Comparison of ENCODE assay signal across 11 mouse cellular contexts in the genomic region with DNA sequence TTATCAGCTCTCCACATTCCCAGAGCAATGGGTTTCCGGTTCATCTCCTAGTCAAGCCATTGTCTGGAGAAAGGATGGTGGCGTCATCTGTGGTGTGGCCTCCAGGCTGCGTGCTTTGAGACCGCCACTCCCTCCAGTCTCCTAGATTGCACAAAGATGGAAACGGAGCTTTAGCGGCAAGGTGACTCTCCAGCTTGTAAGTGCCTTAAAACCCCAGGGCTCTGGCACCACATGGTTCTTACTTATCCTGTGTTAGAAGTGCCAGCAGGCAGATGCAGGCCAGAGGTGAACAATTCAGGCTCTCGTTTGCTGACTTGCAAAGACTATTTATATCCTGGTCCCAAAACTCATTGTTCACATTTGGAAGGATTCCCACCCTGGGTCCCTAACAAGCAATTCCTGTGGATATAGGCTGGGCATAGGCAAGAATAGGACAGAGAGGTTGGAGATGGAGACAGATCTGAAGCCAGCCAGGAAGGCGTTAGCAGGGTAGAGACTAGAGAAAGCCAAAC. TPM values are rescaled to one million over a fixed set of nuclear protein-coding genes. Genes with fewer than 3 reads are reported as not detected.
A peak's percentile ranks its signal among the peaks of the same experiment; 100 is the strongest.
DNase-seq lines count a peak whose midpoint lies in the region; ATAC-seq and TF ChIP-seq lines count a peak whose summit lies in the region.
"Had no signal": no experiment of that assay in that cellular context is flagged by ENCODE, and none has a peak within 500 bp of the region (broad histone marks: within the 10 kb centered on the region; RNA-seq: fewer than 3 reads in every experiment).

No protein-coding gene starts in this region.

- H3K9ac ChIP-seq in neural tube, embryonic 13.5 days: no peak overlapping the region; the same call in 1 of the 2 replicates
- H3K9ac ChIP-seq in neural tube, embryonic 15.5 days (replicated peaks): no peak overlapping the region
- H3K9ac ChIP-seq in liver, embryonic 16.5 days (ENCODE audit: low read depth, low read length): no peak overlapping the region

- no peak overlapping the region for H3K4me3 ChIP-seq in gastrocnemius, adult 2 months
- no peak overlapping the region for H3K4me3 ChIP-seq in neural tube, embryonic 13.5 days
- H3K4me3 ChIP-seq in neural tube, embryonic 15.5 days (replicated peaks): no peak overlapping the region
- no peak overlapping the region for H3K4me3 ChIP-seq in liver, embryonic 16.5 days (ENCODE audit: low read depth, low read length)
- H3K4me3 ChIP-seq: erythroblast, embryonic 14.5 days had no signal

- no peak for ATAC-seq in neural tube, embryonic 13.5 days (ENCODE audit: low read depth)
- ATAC-seq in neural tube, embryonic 15.5 days (ENCODE audit: low FRiP score): no peak
- peak; percentile 17; the same call in 1 of the 2 replicates for ATAC-seq in liver, embryonic 16.5 days (ENCODE audit: low read depth)

- H3K9me3 ChIP-seq in neural tube, embryonic 13.5 days: no peaks in the 10 kb centered on the region
- H3K9me3 ChIP-seq in neural tube, embryonic 15.5 days (replicated peaks): no peaks in the 10 kb centered on the region
- H3K9me3 ChIP-seq in liver, embryonic 16.5 days (replicated peaks; ENCODE audit: control insufficient read depth, low read length): no peaks in the 10 kb centered on the region

- H3K4me2 ChIP-seq in neural tube, embryonic 13.5 days: no peak overlapping the region
- H3K4me2 ChIP-seq in neural tube, embryonic 15.5 days: no peak overlapping the region
- H3K4me2 ChIP-seq in liver, embryonic 16.5 days (ENCODE audit: low read depth, low read length): no peak overlapping the region

- peak overlapping the region; percentile 46 for H3K27ac ChIP-seq in gastrocnemius, adult 2 months
- H3K27ac ChIP-seq in neural tube, embryonic 13.5 days (replicated peaks): peak overlapping the region; percentile 46
- no peak overlapping the region for H3K27ac ChIP-seq in neural tube, embryonic 15.5 days (replicated peaks)
- H3K27ac ChIP-seq in liver, embryonic 16.5 days (ENCODE audit: low read length): no peak overlapping the region

- no peaks in the 10 kb centered on the region for H3K27me3 ChIP-seq in neural tube, embryonic 13.5 days
- H3K27me3 ChIP-seq in neural tube, embryonic 15.5 days (replicated peaks): no peaks in the 10 kb centered on the region
- no peaks in the 10 kb centered on the region for H3K27me3 ChIP-seq in liver, embryonic 16.5 days (ENCODE audit: control insufficient read depth, insufficient read depth, low read depth, low read length)

- H3K36me3 ChIP-seq in neural tube, embryonic 13.5 days: peaks cover 38% of the 10 kb centered on the region
- peaks cover 25% of the 10 kb centered on the region for H3K36me3 ChIP-seq in neural tube, embryonic 15.5 days
- H3K36me3 ChIP-seq in liver, embryonic 16.5 days (ENCODE audit: control insufficient read depth, insufficient read depth): peaks cover 8% of the 10 kb centered on the region

- intact Hi-C loops in gastrocnemius, adult 2 months (cut with DNase I): no loop called here

- no peak for DNase-seq in gastrocnemius, adult 2 months
- DNase-seq in gastrocnemius, adult 18-20 months (ENCODE audit: low spot score): no peak
- DNase-seq in frontal cortex, postnatal 36 days (ENCODE audit: low spot score in 2 of 2): no peak
- no peak for DNase-seq in right cerebral cortex, adult 18-20 months
- DNase-seq in ovary, postnatal 14 days (ENCODE audit: low spot score): no peak
- DNase-seq: cerebellum, adult 8-10 months; layer of hippocampus, adult 9-11 months had no signal

- 57% methylated on average over 8 of the region's 8 CpGs for WGBS in neural tube, embryonic 13.5 days
- WGBS in neural tube, embryonic 15.5 days: 55% methylated on average over 8 of the region's 8 CpGs
- 34% methylated on average over 8 of the region's 8 CpGs for WGBS in liver, embryonic 16.5 days (ENCODE audit: insufficient replicate concordance)

- peaks cover 7% of the 10 kb centered on the region; the same call in 1 of the 2 replicates for H3K4me1 ChIP-seq in neural tube, embryonic 13.5 days (replicated peaks)
- 0 out of 2 replicates have a peak, but pooled peaks cover 7% of the 10 kb centered on the region for H3K4me1 ChIP-seq in neural tube, embryonic 15.5 days
- peaks cover 20% of the 10 kb centered on the region for H3K4me1 ChIP-seq in liver, embryonic 16.5 days (ENCODE audit: control insufficient read depth, low read depth, low read length)

- no peak for TF ChIP-seq CTCF in gastrocnemius, adult 2 months (IDR thresholded peaks at IDR 0.05)

RNA-seq across cellular contexts. Expression of gene Anp32a, which starts 40.4 kb away (rescaled TPM):
- total RNA-seq in gastrocnemius, adult 2 months (2021): 10 to 100 TPM; 62.8 to 88.2 TPM
- 10 to 100 TPM; 66.9 to 86.5 TPM for total RNA-seq in gastrocnemius, adult 18-20 months (2021)
- 128 and 130 TPM in 2 replicates for polyA plus RNA-seq in neural tube, embryonic 13.5 days (2015; fragmentation: Nextera tagmentation; extraction: Ambion mirVana)
- 131 and 170 TPM in 2 replicates for polyA plus RNA-seq in neural tube, embryonic 15.5 days (2015; fragmentation: Nextera tagmentation; extraction: Ambion mirVana)
- polyA plus RNA-seq in liver, embryonic 16.5 days (2015; fragmentation: Nextera tagmentation; extraction: Ambion mirVana): 54.2 and 57.5 TPM in 2 replicates

Comparison
In these comparisons a context has a peak if more than half of its experiments do, and no peak if none do; other contexts are left out.
1. H3K27ac ChIP-seq: peak in gastrocnemius, adult 2 months (single experiment) and neural tube, embryonic 13.5 days (single experiment); none in neural tube, embryonic 15.5 days (single experiment) and liver, embryonic 16.5 days (single experiment).